Mouse (Mus musculus): ENCODE results near the gene Tnfsf13. TPM values are rescaled to one million over a fixed set of nuclear protein-coding genes. Genes with fewer than 3 reads are reported as not detected.
"Not testable (repeated sequence)": the region's sequence is repeated elsewhere in the genome, so short reads cannot be mapped to it uniquely, and the experiment has no call there.

The Tnfsf13 gene
- polyA plus RNA-seq (2011; ENCODE audit: insufficient read depth, insufficient read length, low replicate concordance, missing spikeins), result 2.3 and 3.1 TPM in 2 replicates

- WGBS, result 17% methylated on average over 10 of the region's 10 CpGs
- Histone ChIP-seq H3K4me1 (ENCODE audit: control insufficient read depth, insufficient read depth, low read length) (peaks cover 3% of the 10 kb centered on the region), H3K27ac (ENCODE audit: control insufficient read depth, insufficient read depth, low read depth, low read length, poor library complexity) (peak within 1 kb of the TSS; percentile 86), H3K4me3 (replicated peaks; ENCODE audit: control insufficient read depth, low read depth, low read length) (peak within 1 kb of the TSS; percentile 38)
- TF ChIP-seq CTCF (IDR thresholded peaks at IDR 0.05; ENCODE audit: control insufficient read depth, insufficient read depth, low read length), result no peak
- TF ChIP-seq POLR2A (IDR thresholded peaks at IDR 0.05; ENCODE audit: borderline replicate concordance, control insufficient read depth, low read depth, low read length), result no peak; the same call in 1 of the 2 replicates
Observed at GRCm38 (mm10) chr11:69685526-69686148, at the start of gene Tnfsf13. TSS of gene Tnfsf13 (minus strand) at chr11:69685784.

- H3K4me3 ChIP-seq (replicated peaks; ENCODE audit: control insufficient read depth, low read depth, low read length), result not testable (repeated sequence)
Observed at GRCm38 (mm10) chr11:69731408-69731807, 45.8 kb upstream of the Tnfsf13 start.

GRCm38 (mm10) chr11:69729063-69729462 lies 43.5 kb upstream of the Tnfsf13 start:
- H3K27ac ChIP-seq (ENCODE audit: control insufficient read depth, insufficient read depth, low read depth, low read length, poor library complexity), result no peak overlapping the region
- WGBS, result 45% methylated on average over 3 of the region's 3 CpGs
- H3K4me1 ChIP-seq (ENCODE audit: control insufficient read depth, insufficient read depth, low read length), result no peaks in the 10 kb centered on the region
- TF ChIP-seq POLR2A (IDR thresholded peaks at IDR 0.05; ENCODE audit: borderline replicate concordance, control insufficient read depth, low read depth, low read length), result no peak
- TF ChIP-seq CTCF (IDR thresholded peaks at IDR 0.05; ENCODE audit: control insufficient read depth, insufficient read depth, low read length), result peak; percentile 54
- H3K4me3 ChIP-seq (replicated peaks; ENCODE audit: control insufficient read depth, low read depth, low read length), result no peak overlapping the region

More at GRCm38 (mm10) chr11:69731408-69731807, 45.8 kb upstream of the Tnfsf13 start:
- H3K27ac ChIP-seq (ENCODE audit: control insufficient read depth, insufficient read depth, low read depth, low read length, poor library complexity); H3K4me1 ChIP-seq (ENCODE audit: control insufficient read depth, insufficient read depth, low read length): not testable (repeated sequence)
- 68% methylated on average over 2 of the region's 3 CpGs for WGBS

- H3K27ac ChIP-seq (ENCODE audit: control insufficient read depth, insufficient read depth, low read depth, low read length, poor library complexity), result no peak overlapping the region; the same call in 1 of the 2 replicates
- WGBS, result 53% methylated on average over 5 of the region's 5 CpGs
- H3K4me3 ChIP-seq (replicated peaks; ENCODE audit: control insufficient read depth, low read depth, low read length), result no peak overlapping the region
- TF ChIP-seq POLR2A (IDR thresholded peaks at IDR 0.05; ENCODE audit: borderline replicate concordance, control insufficient read depth, low read depth, low read length), result no peak
- no peak for TF ChIP-seq CTCF (IDR thresholded peaks at IDR 0.05; ENCODE audit: control insufficient read depth, insufficient read depth, low read length)
- no peaks in the 10 kb centered on the region for H3K4me1 ChIP-seq (ENCODE audit: control insufficient read depth, insufficient read depth, low read length)
Observed at GRCm38 (mm10) chr11:69725951-69726350, 40.4 kb upstream of the Tnfsf13 start.

GRCm38 (mm10) chr11:69723074-69723473 lies 37.5 kb upstream of the Tnfsf13 start:
- WGBS, result 64% methylated on average over 2 of the region's 2 CpGs
- no peak overlapping the region for H3K27ac ChIP-seq (ENCODE audit: control insufficient read depth, insufficient read depth, low read depth, low read length, poor library complexity)
- no peak for TF ChIP-seq CTCF (IDR thresholded peaks at IDR 0.05; ENCODE audit: control insufficient read depth, insufficient read depth, low read length)
- no peak for TF ChIP-seq POLR2A (IDR thresholded peaks at IDR 0.05; ENCODE audit: borderline replicate concordance, control insufficient read depth, low read depth, low read length)
- H3K4me3 ChIP-seq (replicated peaks; ENCODE audit: control insufficient read depth, low read depth, low read length), result no peak overlapping the region
- no peaks in the 10 kb centered on the region for H3K4me1 ChIP-seq (ENCODE audit: control insufficient read depth, insufficient read depth, low read length)

GRCm38 (mm10) chr11:69720852-69721251 lies 35.3 kb upstream of the Tnfsf13 start:
- WGBS, result 71% methylated on average over 6 of the region's 6 CpGs
- Histone ChIP-seq H3K27ac (ENCODE audit: control insufficient read depth, insufficient read depth, low read depth, low read length, poor library complexity) (no peak overlapping the region), H3K4me3 (replicated peaks; ENCODE audit: control insufficient read depth, low read depth, low read length) (no peak overlapping the region), H3K4me1 (ENCODE audit: control insufficient read depth, insufficient read depth, low read length) (no peaks in the 10 kb centered on the region)
- TF ChIP-seq POLR2A (IDR thresholded peaks at IDR 0.05; ENCODE audit: borderline replicate concordance, control insufficient read depth, low read depth, low read length) (no peak), CTCF (IDR thresholded peaks at IDR 0.05; ENCODE audit: control insufficient read depth, insufficient read depth, low read length) (no peak)

- 76% methylated on average over 6 of the region's 6 CpGs for WGBS
- TF ChIP-seq CTCF (IDR thresholded peaks at IDR 0.05; ENCODE audit: control insufficient read depth, insufficient read depth, low read length) (no peak), POLR2A (IDR thresholded peaks at IDR 0.05; ENCODE audit: borderline replicate concordance, control insufficient read depth, low read depth, low read length) (no peak)
- Histone ChIP-seq H3K27ac (ENCODE audit: control insufficient read depth, insufficient read depth, low read depth, low read length, poor library complexity) (no peak overlapping the region), H3K4me1 (ENCODE audit: control insufficient read depth, insufficient read depth, low read length) (no peaks in the 10 kb centered on the region), H3K4me3 (replicated peaks; ENCODE audit: control insufficient read depth, low read depth, low read length) (no peak overlapping the region)
Observed at GRCm38 (mm10) chr11:69719423-69719822, 33.8 kb upstream of the Tnfsf13 start.

- TF ChIP-seq CTCF (IDR thresholded peaks at IDR 0.05; ENCODE audit: control insufficient read depth, insufficient read depth, low read length), result no peak
- TF ChIP-seq POLR2A (IDR thresholded peaks at IDR 0.05; ENCODE audit: borderline replicate concordance, control insufficient read depth, low read depth, low read length), result no peak
- H3K4me1 ChIP-seq (ENCODE audit: control insufficient read depth, insufficient read depth, low read length), result no peaks in the 10 kb centered on the region
- H3K27ac ChIP-seq (ENCODE audit: control insufficient read depth, insufficient read depth, low read depth, low read length, poor library complexity), result no peak overlapping the region
- WGBS, result 64% methylated on average over 15 of the region's 15 CpGs
- no peak overlapping the region for H3K4me3 ChIP-seq (replicated peaks; ENCODE audit: control insufficient read depth, low read depth, low read length)
Observed at GRCm38 (mm10) chr11:69718661-69719060, 33.1 kb upstream of the Tnfsf13 start.

- Histone ChIP-seq H3K27ac (ENCODE audit: control insufficient read depth, insufficient read depth, low read depth, low read length, poor library complexity) (no peak overlapping the region), H3K4me1 (ENCODE audit: control insufficient read depth, insufficient read depth, low read length) (no peaks in the 10 kb centered on the region)
Observed at GRCm38 (mm10) chr11:69716953-69717352, 31.4 kb upstream of the Tnfsf13 start.

More at GRCm38 (mm10) chr11:69716953-69717352, 31.4 kb upstream of the Tnfsf13 start:
- WGBS, result 81% methylated on average over 4 of the region's 4 CpGs
- no peak overlapping the region for H3K4me3 ChIP-seq (replicated peaks; ENCODE audit: control insufficient read depth, low read depth, low read length)
- no peak for TF ChIP-seq POLR2A (IDR thresholded peaks at IDR 0.05; ENCODE audit: borderline replicate concordance, control insufficient read depth, low read depth, low read length)
- TF ChIP-seq CTCF (IDR thresholded peaks at IDR 0.05; ENCODE audit: control insufficient read depth, insufficient read depth, low read length), result no peak

Measured in bone marrow, adult 2 months (tissue).